Mouse (Mus musculus) lung, adult 2 months (tissue): ENCODE data around the gene Kit.

Source experiments
- CTCF ChIP-seq: fragments of 200-500 bp; IDR thresholded peaks from 2 replicates; pipeline ENCODE4 v1.5.1; 2011; ENCODE audit warnings: mild to moderate bottlenecking, low read length, control low read depth; ENCODE audit not compliant: insufficient read depth
- POLR2A ChIP-seq: fragments of 200-500 bp; IDR thresholded peaks from 2 replicates; pipeline ENCODE4 v1.6.1; 2011; ENCODE audit warnings: low read depth, mild to moderate bottlenecking, control low read depth, low read length, borderline replicate concordance; ENCODE audit errors: extremely low read depth

DNA sequence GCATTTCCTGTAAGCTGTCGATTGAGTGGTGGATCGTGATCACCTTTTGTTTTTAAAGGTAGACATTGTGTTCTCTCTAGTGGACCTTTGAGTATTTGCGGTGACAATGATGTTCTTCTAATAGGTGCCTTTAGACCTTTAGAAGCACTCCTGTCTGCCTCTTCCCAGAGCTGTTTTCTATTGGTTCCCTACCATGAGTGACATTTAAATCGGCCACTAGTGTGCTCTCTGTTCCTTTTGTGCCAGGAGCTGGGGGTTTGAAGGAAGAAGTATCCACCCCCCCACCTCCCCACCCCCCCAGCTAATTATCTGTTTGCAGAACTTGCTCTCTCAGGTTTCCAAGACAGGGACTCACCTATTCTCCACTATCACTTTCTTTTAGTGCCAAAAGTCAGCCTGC, 13.1 kb downstream of the Kit start:
- no peak for TF ChIP-seq POLR2A
- TF ChIP-seq CTCF: no peak
